Mouse (Mus musculus) urinary bladder, postnatal 36 days (tissue): ENCODE results near the gene Cep68.

Source experiments
- DNase-seq, 2 experiments: peaks; one replicate each; pipeline ENCODE4 v3.0.0; 2022; ENCODE audit warnings: low spot score in 2 of 2, mixed read lengths in 1 of 2

Cep68 gene

GRCm38 (mm10) chr11:20204870-20205446, 44.3 kb downstream of the Cep68 start:
- no peak for DNase-seq

GRCm38 (mm10) chr11:20204321-20204720, 44.9 kb downstream of the Cep68 start:
- no peak for DNase-seq

- no peak for DNase-seq
Measured at GRCm38 (mm10) chr11:20202299-20203011, 46.8 kb downstream of the Cep68 start.

GRCm38 (mm10) chr11:20201661-20202101, 47.5 kb downstream of the Cep68 start:
- peak; percentile 30 to 47 for DNase-seq

- peak; percentile 99 to 100 for DNase-seq
Measured at GRCm38 (mm10) chr11:20200713-20201575, 48.3 kb downstream of the Cep68 start, which contains the start of gene Rab1a. Gene Rab1a (plus strand): TSS chr11:20201432.

- no peak for DNase-seq
Measured at GRCm38 (mm10) chr11:20193100-20193736, 56.0 kb downstream of the Cep68 start.

GRCm38 (mm10) chr11:20187271-20187670, 62.0 kb downstream of the Cep68 start:
- no peak for DNase-seq
